Mouse (Mus musculus): Measurements from ENCODE around the gene OR5BS1P. TPM values are rescaled to one million over a fixed set of nuclear protein-coding genes. Genes with fewer than 3 reads are reported as not detected.

Gene OR5BS1P
- polyA plus RNA-seq, 1 experiment from 2014 or later, result not detected

GRCm38 (mm10) chr15:98448521-98448920 is 21.2 kb upstream of the OR5BS1P start:
- no peak overlapping the region for H3K9ac ChIP-seq (replicated peaks)
- H3K4me3 ChIP-seq (ENCODE audit: low read depth, low read length), result no peak overlapping the region
- H3K36me3 ChIP-seq (replicated peaks; ENCODE audit: insufficient read depth, low read length), result no peaks in the 10 kb centered on the region
- H3K27me3 ChIP-seq (ENCODE audit: insufficient read depth, low read length), result no peaks in the 10 kb centered on the region
- H3K27ac ChIP-seq (ENCODE audit: low read depth), result no peak overlapping the region
- no peak overlapping the region for H3K4me2 ChIP-seq (ENCODE audit: low read depth, low read length)
- ATAC-seq (no peak), DNase-seq (no peak)
- no peaks in the 10 kb centered on the region for H3K4me1 ChIP-seq (ENCODE audit: insufficient read depth)
- no peaks in the 10 kb centered on the region for H3K9me3 ChIP-seq (ENCODE audit: low read length)
- 47% methylated on average over 4 of the region's 4 CpGs for WGBS (ENCODE audit: insufficient replicate concordance)
- no peak for TF ChIP-seq EP300 (IDR thresholded peaks at IDR 0.05; ENCODE audit: low read depth)
- TF ChIP-seq CTCF (IDR thresholded peaks at IDR 0.05; ENCODE audit: low read depth), result no peak

- no peaks in the 10 kb centered on the region for H3K27me3 ChIP-seq (ENCODE audit: insufficient read depth, low read length)
- TF ChIP-seq CTCF (IDR thresholded peaks at IDR 0.05; ENCODE audit: low read depth), result no peak
- no peak for TF ChIP-seq EP300 (IDR thresholded peaks at IDR 0.05; ENCODE audit: low read depth)
- WGBS (ENCODE audit: insufficient replicate concordance), result 83% methylated on average over 7 of the region's 7 CpGs
- H3K4me1 ChIP-seq (ENCODE audit: insufficient read depth), result no peaks in the 10 kb centered on the region
- DNase-seq (no peak), ATAC-seq (no peak)
- H3K4me3 ChIP-seq (ENCODE audit: low read depth, low read length), result no peak within 1 kb of the TSS
- no peaks in the 10 kb centered on the region for H3K9me3 ChIP-seq (ENCODE audit: low read length)
- no peak within 1 kb of the TSS for H3K9ac ChIP-seq (replicated peaks)
- H3K36me3 ChIP-seq (replicated peaks; ENCODE audit: insufficient read depth, low read length), result no peaks in the 10 kb centered on the region
- no peak within 1 kb of the TSS for H3K27ac ChIP-seq (ENCODE audit: low read depth)
- H3K4me2 ChIP-seq (ENCODE audit: low read depth, low read length), result no peak within 1 kb of the TSS
Measured at GRCm38 (mm10) chr15:98452288-98452687, 17.4 kb upstream of the OR5BS1P start, which contains the start of gene Olfr281. Gene Olfr281 (plus strand): TSS chr15:98452588.

- TF ChIP-seq EP300 (IDR thresholded peaks at IDR 0.05; ENCODE audit: low read depth) (no peak), CTCF (IDR thresholded peaks at IDR 0.05; ENCODE audit: low read depth) (no peak)
- ATAC-seq, result no peak
- 87% methylated on average over 13 of the region's 13 CpGs for WGBS (ENCODE audit: insufficient replicate concordance)
- Histone ChIP-seq H3K4me1 (ENCODE audit: insufficient read depth) (no peaks in the 10 kb centered on the region), H3K4me3 (ENCODE audit: low read depth, low read length) (no peak overlapping the region), H3K27ac (ENCODE audit: low read depth) (no peak overlapping the region), H3K27me3 (ENCODE audit: insufficient read depth, low read length) (no peaks in the 10 kb centered on the region), H3K9ac (replicated peaks) (no peak overlapping the region), H3K9me3 (ENCODE audit: low read length) (no peaks in the 10 kb centered on the region), H3K36me3 (replicated peaks; ENCODE audit: insufficient read depth, low read length) (no peaks in the 10 kb centered on the region), H3K4me2 (ENCODE audit: low read depth, low read length) (no peak overlapping the region)
- DNase-seq, result no peak
Measured at GRCm38 (mm10) chr15:98471539-98471938, 1.8 kb downstream of the OR5BS1P start.

- no peaks in the 10 kb centered on the region for H3K27me3 ChIP-seq (ENCODE audit: insufficient read depth, low read length)
- H3K36me3 ChIP-seq (replicated peaks; ENCODE audit: insufficient read depth, low read length), result no peaks in the 10 kb centered on the region
- H3K4me1 ChIP-seq (ENCODE audit: insufficient read depth), result no peaks in the 10 kb centered on the region
- no peak for TF ChIP-seq CTCF (IDR thresholded peaks at IDR 0.05; ENCODE audit: low read depth)
- no peak for TF ChIP-seq EP300 (IDR thresholded peaks at IDR 0.05; ENCODE audit: low read depth)
- no peak overlapping the region for H3K4me2 ChIP-seq (ENCODE audit: low read depth, low read length)
- ATAC-seq (no peak), DNase-seq (no peak)
- H3K9me3 ChIP-seq (ENCODE audit: low read length), result no peaks in the 10 kb centered on the region
- H3K27ac ChIP-seq (ENCODE audit: low read depth), result no peak overlapping the region
- H3K9ac ChIP-seq (replicated peaks), result no peak overlapping the region
- 75% methylated on average over 10 of the region's 10 CpGs for WGBS (ENCODE audit: insufficient replicate concordance)
- H3K4me3 ChIP-seq (ENCODE audit: low read depth, low read length), result no peak overlapping the region
Measured at GRCm38 (mm10) chr15:98474958-98475357, 5.3 kb downstream of the OR5BS1P start.

- H3K4me2 ChIP-seq (ENCODE audit: low read depth, low read length), result no peak overlapping the region
- 44% methylated on average over 10 of the region's 10 CpGs for WGBS (ENCODE audit: insufficient replicate concordance)
- no peaks in the 10 kb centered on the region for H3K27me3 ChIP-seq (ENCODE audit: insufficient read depth, low read length)
- H3K9me3 ChIP-seq (ENCODE audit: low read length), result no peaks in the 10 kb centered on the region
- H3K27ac ChIP-seq (ENCODE audit: low read depth), result no peak overlapping the region
- no peaks in the 10 kb centered on the region for H3K36me3 ChIP-seq (replicated peaks; ENCODE audit: insufficient read depth, low read length)
- H3K9ac ChIP-seq (replicated peaks), result no peak overlapping the region
- peak; percentile 51 for DNase-seq
- ATAC-seq, result no peak
- H3K4me1 ChIP-seq (ENCODE audit: insufficient read depth), result no peaks in the 10 kb centered on the region
- TF ChIP-seq CTCF (IDR thresholded peaks at IDR 0.05; ENCODE audit: low read depth), result peak; percentile 68
- TF ChIP-seq EP300 (IDR thresholded peaks at IDR 0.05; ENCODE audit: low read depth), result no peak
- H3K4me3 ChIP-seq (ENCODE audit: low read depth, low read length), result no peak overlapping the region
Measured at GRCm38 (mm10) chr15:98475382-98475781, 5.7 kb downstream of the OR5BS1P start.

- H3K27ac ChIP-seq (ENCODE audit: low read depth), result no peak overlapping the region
Measured at GRCm38 (mm10) chr15:98476281-98476680, 6.6 kb downstream of the OR5BS1P start.

More at GRCm38 (mm10) chr15:98476281-98476680, 6.6 kb downstream of the OR5BS1P start:
- WGBS (ENCODE audit: insufficient replicate concordance), result 72% methylated on average over 5 of the region's 5 CpGs
- no peaks in the 10 kb centered on the region for H3K4me1 ChIP-seq (ENCODE audit: insufficient read depth)
- ATAC-seq, result no peak
- DNase-seq, result no peak
- TF ChIP-seq CTCF (IDR thresholded peaks at IDR 0.05; ENCODE audit: low read depth), result no peak
- TF ChIP-seq EP300 (IDR thresholded peaks at IDR 0.05; ENCODE audit: low read depth), result no peak
- no peak overlapping the region for H3K4me2 ChIP-seq (ENCODE audit: low read depth, low read length)
- H3K27me3 ChIP-seq (ENCODE audit: insufficient read depth, low read length), result no peaks in the 10 kb centered on the region
- no peak overlapping the region for H3K4me3 ChIP-seq (ENCODE audit: low read depth, low read length)
- no peaks in the 10 kb centered on the region for H3K36me3 ChIP-seq (replicated peaks; ENCODE audit: insufficient read depth, low read length)
- H3K9ac ChIP-seq (replicated peaks), result no peak overlapping the region
- H3K9me3 ChIP-seq (ENCODE audit: low read length), result no peaks in the 10 kb centered on the region
